Comparison of ENCODE assay signal across 18 mouse cellular contexts in the genomic region with DNA sequence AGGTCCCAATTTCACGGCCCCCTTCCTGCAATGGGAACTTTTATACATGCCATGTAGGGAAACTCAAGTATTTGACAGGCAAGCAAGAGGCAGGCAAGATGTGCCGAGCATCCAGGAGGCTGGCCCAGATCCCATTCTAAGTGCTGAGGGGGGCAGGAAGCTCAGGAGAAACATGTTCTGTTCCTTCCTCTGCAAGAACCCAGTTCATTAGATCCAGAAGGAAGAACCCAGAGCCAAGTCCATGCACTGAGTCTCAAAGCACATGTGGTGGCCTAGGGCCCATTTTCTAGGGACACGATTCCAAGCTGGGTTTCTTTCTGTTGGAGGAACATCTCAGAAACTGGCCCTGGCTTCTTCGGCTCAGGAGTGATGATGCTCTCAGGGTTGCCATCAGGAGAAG. TPM values are rescaled to one million over a fixed set of nuclear protein-coding genes. Genes with fewer than 3 reads are reported as not detected.
A peak's percentile ranks its signal among the peaks of the same experiment; 100 is the strongest.
DNase-seq lines count a peak whose midpoint lies in the region; ATAC-seq and TF ChIP-seq lines count a peak whose summit lies in the region.
"Had no signal": no experiment of that assay in that cellular context is flagged by ENCODE, and none has a peak within 500 bp of the region (broad histone marks: within the 10 kb centered on the region; RNA-seq: fewer than 3 reads in every experiment).

No protein-coding gene starts in this region.

- peaks cover 46% of the 10 kb centered on the region for H3K4me1 ChIP-seq in lung, embryonic 15.5 days
- H3K4me1 ChIP-seq in lung, adult 2 months (ENCODE audit: control insufficient read depth, insufficient read depth, low read length), result peaks cover 18% of the 10 kb centered on the region
- peaks cover 42% of the 10 kb centered on the region for H3K4me1 ChIP-seq in limb, embryonic 15.5 days
- H3K4me1 ChIP-seq: midbrain, embryonic 12.5 days; neural tube, embryonic 12.5 days had no signal

- H3K4me3 ChIP-seq in gastrocnemius, adult 2 months, result no peak overlapping the region
- H3K4me3 ChIP-seq in lung, embryonic 15.5 days, result no peak overlapping the region
- H3K4me3 ChIP-seq in lung, adult 2 months (replicated peaks; ENCODE audit: extremely low read depth, low read depth, low read length), result no peak overlapping the region
- H3K4me3 ChIP-seq in limb, embryonic 15.5 days, result no peak overlapping the region
- H3K4me3 ChIP-seq: embryonic facial prominence, embryonic 12.5 days; heart, embryonic 15.5 days; hindbrain, embryonic 12.5 days; midbrain, embryonic 12.5 days; neural tube, embryonic 12.5 days; stomach, embryonic 15.5 days had no signal

- no peak overlapping the region for H3K9ac ChIP-seq in lung, embryonic 15.5 days
- H3K9ac ChIP-seq in limb, embryonic 15.5 days, result no peak overlapping the region
- H3K9ac ChIP-seq: embryonic facial prominence, embryonic 12.5 days; heart, embryonic 15.5 days; hindbrain, embryonic 12.5 days; midbrain, embryonic 12.5 days; neural tube, embryonic 12.5 days; stomach, embryonic 15.5 days had no signal

- no peaks in the 10 kb centered on the region for H3K36me3 ChIP-seq in lung, embryonic 15.5 days
- 0 out of 2 replicates have a peak, but pooled peaks cover 4% of the 10 kb centered on the region for H3K36me3 ChIP-seq in limb, embryonic 15.5 days
- H3K36me3 ChIP-seq: embryonic facial prominence, embryonic 12.5 days; heart, embryonic 15.5 days had no signal

- peak overlapping the region; percentile 77 for H3K27ac ChIP-seq in gastrocnemius, adult 2 months
- H3K27ac ChIP-seq in lung, embryonic 15.5 days, result peak overlapping the region; percentile 84
- peak overlapping the region; percentile 79 for H3K27ac ChIP-seq in limb, embryonic 15.5 days
- H3K27ac ChIP-seq: embryonic facial prominence, embryonic 12.5 days; hindbrain, embryonic 12.5 days; midbrain, embryonic 12.5 days; neural tube, embryonic 12.5 days; stomach, embryonic 15.5 days had no signal

- TF ChIP-seq CTCF in gastrocnemius, adult 2 months (IDR thresholded peaks at IDR 0.05), result no peak
- no peak for TF ChIP-seq CTCF in lung, adult 2 months (IDR thresholded peaks at IDR 0.05; ENCODE audit: insufficient read depth, low read length)

- no peak for ATAC-seq in lung, embryonic 15.5 days (ENCODE audit: borderline replicate concordance, extremely low read depth, low FRiP score, low TSS enrichment)
- no peak for ATAC-seq in limb, embryonic 15.5 days (ENCODE audit: insufficient number of reproducible peaks, low FRiP score, low TSS enrichment, low read depth)

- peak; percentile 46 for DNase-seq in gastrocnemius, adult 2 months
- DNase-seq in gastrocnemius, adult 8-10 months (ENCODE audit: low spot score in 2 of 2), result no peak
- DNase-seq in lung, adult 2 months, result no peak
- peak; percentile 54 for DNase-seq in NIH3T3 (ENCODE audit: low read depth)
- DNase-seq in urinary bladder, postnatal 25 days (ENCODE audit: low spot score), result no peak
- DNase-seq: cerebellum, adult 9-10 months; kidney, adult 18-20 months; liver; thymus, adult 18-20 months; thymus, postnatal 4 days had no signal

- H3K4me2 ChIP-seq in lung, embryonic 15.5 days, result no peak overlapping the region
- no peak overlapping the region for H3K4me2 ChIP-seq in limb, embryonic 15.5 days
- H3K4me2 ChIP-seq: embryonic facial prominence, embryonic 12.5 days; heart, embryonic 15.5 days; hindbrain, embryonic 12.5 days; midbrain, embryonic 12.5 days; neural tube, embryonic 12.5 days; stomach, embryonic 15.5 days had no signal

- intact Hi-C loops in gastrocnemius, adult 2 months (cut with DNase I), result no loop called here

- no peaks in the 10 kb centered on the region for H3K9me3 ChIP-seq in lung, embryonic 15.5 days
- H3K9me3 ChIP-seq in limb, embryonic 15.5 days, result no peaks in the 10 kb centered on the region
- H3K9me3 ChIP-seq: embryonic facial prominence, embryonic 12.5 days; heart, embryonic 15.5 days; hindbrain, embryonic 12.5 days; midbrain, embryonic 12.5 days; neural tube, embryonic 12.5 days; stomach, embryonic 15.5 days had no signal

- 71% methylated on average over 4 of the region's 4 CpGs for WGBS in lung, embryonic 15.5 days
- 76% methylated on average over 4 of the region's 4 CpGs for WGBS in lung, adult 2 months
- 56% methylated on average over 4 of the region's 4 CpGs for WGBS in limb, embryonic 15.5 days

- H3K27me3 ChIP-seq in lung, embryonic 15.5 days, result no peaks in the 10 kb centered on the region
- no peaks in the 10 kb centered on the region for H3K27me3 ChIP-seq in limb, embryonic 15.5 days
- H3K27me3 ChIP-seq: embryonic facial prominence, embryonic 12.5 days; heart, embryonic 15.5 days; hindbrain, embryonic 12.5 days; midbrain, embryonic 12.5 days; neural tube, embryonic 12.5 days; stomach, embryonic 15.5 days had no signal

- no peak for TF ChIP-seq POLR2A in lung, adult 2 months (IDR thresholded peaks at IDR 0.05; ENCODE audit: borderline replicate concordance, extremely low read depth, low read depth, low read length)

RNA-seq across cellular contexts. Expression of a gene that starts 24.6 kb away (rescaled TPM):
- total RNA-seq in gastrocnemius, adult 2 months (2021), result 1 to 10 TPM; 3.5 to 6.8 TPM
- 1 to 10 TPM; 1.3 to 4.1 (median 2.4) TPM for total RNA-seq in gastrocnemius, adult 8-10 months (2022)
- polyA plus RNA-seq in lung, embryonic 15.5 days (2015; fragmentation: Nextera tagmentation; extraction: Ambion mirVana), result 11.9 and 13.5 TPM in 2 replicates
- polyA plus RNA-seq in lung, adult 2 months (2012; rRNA removed), result 26.6 and 27.1 TPM in 2 replicates
- polyA plus RNA-seq in limb, embryonic 15.5 days (2015; fragmentation: Nextera tagmentation; extraction: Ambion mirVana), result 16.2 and 18.4 TPM in 2 replicates

RNA-seq across cellular contexts. Expression of a gene that starts 54.8 kb away (rescaled TPM):
- total RNA-seq in gastrocnemius, adult 2 months (2021), result under 1 TPM; 0.08 to 0.15 TPM
- total RNA-seq in gastrocnemius, adult 8-10 months (2022), result under 1 TPM in 2 of 4 experiments, not detected in 2; 0.10 to 0.40 TPM
- 44.2 and 44.8 TPM in 2 replicates for polyA plus RNA-seq in lung, embryonic 15.5 days (2015; fragmentation: Nextera tagmentation; extraction: Ambion mirVana)
- 0.95 and 1.1 TPM in 2 replicates for polyA plus RNA-seq in lung, adult 2 months (2012; rRNA removed)
- polyA plus RNA-seq in limb, embryonic 15.5 days (2015; fragmentation: Nextera tagmentation; extraction: Ambion mirVana), result 49.7 and 54.0 TPM in 2 replicates

Comparison
In these comparisons a context has a peak if more than half of its experiments do, and no peak if none do; other contexts are left out.
1. DNase-seq: peak in gastrocnemius, adult 2 months (single experiment) and NIH3T3 (single experiment); none in gastrocnemius, adult 8-10 months (0 of 2), lung, adult 2 months (single experiment) and urinary bladder, postnatal 25 days (single experiment).
2. RNA of a gene that starts 54.8 kb away (polyA plus RNA-seq): 49.7 to 54.0 TPM in limb, embryonic 15.5 days and 44.2 to 44.8 TPM in lung, embryonic 15.5 days; 0.95 to 1.1 TPM in lung, adult 2 months; every median in the first group is over 10 times any median in the second.
3. Peak in every context shown above with its lines, with median percentiles within 50 percentile points of each other: H3K27ac ChIP-seq.